In genomic region chr4:21878776-21879175, GRCm38 (mm10) we compare ENCODE assay signal across 8 mouse cellular contexts. TPM values are rescaled to one million over a fixed set of nuclear protein-coding genes. Genes with fewer than 3 reads are reported as not detected.
A peak's percentile ranks its signal among the peaks of the same experiment; 100 is the strongest.
DNase-seq lines count a peak whose midpoint lies in the region; ATAC-seq and TF ChIP-seq lines count a peak whose summit lies in the region.

No protein-coding gene starts in this region.

- no peaks in the 10 kb centered on the region for H3K9me3 ChIP-seq in erythroblast, embryonic 14.5 days (ENCODE audit: control insufficient read depth, low read length)
- H3K9me3 ChIP-seq in forebrain, embryonic 13.5 days (replicated peaks) = no peaks in the 10 kb centered on the region
- H3K9me3 ChIP-seq in liver, embryonic 14.5 days (ENCODE audit: control insufficient read depth, low read length) = no peaks in the 10 kb centered on the region

- ATAC-seq in erythroblast, adult 5-6 weeks (replicated peaks; ENCODE audit: low FRiP score, poor library complexity, severe bottlenecking) = no peak
- no peak for ATAC-seq in forebrain, embryonic 13.5 days
- ATAC-seq in liver, embryonic 14.5 days (ENCODE audit: insufficient read depth) = no peak

- H3K36me3 ChIP-seq in erythroblast, embryonic 14.5 days (ENCODE audit: control insufficient read depth) = peaks cover 45% of the 10 kb centered on the region
- peaks cover 23% of the 10 kb centered on the region for H3K36me3 ChIP-seq in forebrain, embryonic 13.5 days (ENCODE audit: poor library complexity, severe bottlenecking)
- H3K36me3 ChIP-seq in liver, embryonic 14.5 days (replicated peaks; ENCODE audit: control insufficient read depth, insufficient read depth, low read depth) = peaks cover 16% of the 10 kb centered on the region

- no peak overlapping the region for H3K27ac ChIP-seq in forebrain, embryonic 13.5 days
- H3K27ac ChIP-seq in liver, embryonic 14.5 days = peak overlapping the region; percentile 36; the same call in 1 of the 2 replicates

- peak overlapping the region; percentile 86 for H3K4me3 ChIP-seq in erythroblast, embryonic 14.5 days (replicated peaks)
- H3K4me3 ChIP-seq in forebrain, embryonic 13.5 days = peak overlapping the region; percentile 66
- H3K4me3 ChIP-seq in liver, embryonic 14.5 days (ENCODE audit: insufficient read depth in 1 of 2, low read depth in 2 of 2, low read length in 2 of 2) = peak overlapping the region; percentile 90 to 98; a peak in 3 of 4 replicates

- 0 out of 2 replicates have a peak overlapping the region, but pooled peaks have one; percentile 8 for H3K9ac ChIP-seq in forebrain, embryonic 13.5 days
- peak overlapping the region; percentile 86 for H3K9ac ChIP-seq in liver, embryonic 14.5 days (replicated peaks)

- no peak for TF ChIP-seq EP300 in liver, embryonic 14.5 days (IDR thresholded peaks at IDR 0.05; ENCODE audit: low read depth)

- H3K27me3 ChIP-seq in erythroblast, embryonic 14.5 days (ENCODE audit: control insufficient read depth) = no peaks in the 10 kb centered on the region
- no peaks in the 10 kb centered on the region for H3K27me3 ChIP-seq in forebrain, embryonic 13.5 days
- no peaks in the 10 kb centered on the region for H3K27me3 ChIP-seq in liver, embryonic 14.5 days (ENCODE audit: control insufficient read depth, insufficient read depth, low read length)

- peak overlapping the region; percentile 60 for H3K4me2 ChIP-seq in forebrain, embryonic 13.5 days
- peak overlapping the region; percentile 86 for H3K4me2 ChIP-seq in liver, embryonic 14.5 days (ENCODE audit: low read depth)

- WGBS in forebrain, embryonic 13.5 days = 34% methylated on average over 6 of the region's 6 CpGs
- 24% methylated on average over 6 of the region's 6 CpGs for WGBS in liver, embryonic 14.5 days (ENCODE audit: insufficient replicate concordance)

- TF ChIP-seq CTCF in liver, embryonic 14.5 days (IDR thresholded peaks at IDR 0.05; ENCODE audit: low read depth) = no peak

- peaks cover 36% of the 10 kb centered on the region for H3K4me1 ChIP-seq in erythroblast, embryonic 14.5 days (ENCODE audit: control insufficient read depth)
- peaks cover 8% of the 10 kb centered on the region; the same call in 1 of the 2 replicates for H3K4me1 ChIP-seq in forebrain, embryonic 13.5 days
- peaks cover 2 to 8% of the 10 kb centered on the region in 2 experiments; a peak in 3 of 4 replicates for H3K4me1 ChIP-seq in liver, embryonic 14.5 days (replicated peaks; ENCODE audit: control insufficient read depth in 2 of 2, insufficient read depth in 2 of 2, low read length in 1 of 2)

- DNase-seq in 3T3-L1 (ENCODE audit: low read depth, low spot score) = peak; percentile 34
- DNase-seq in liver, embryonic 14.5 days (ENCODE audit: low read depth in 3 of 3, low spot score in 3 of 3) = no peak
- no peak for DNase-seq in spleen, postnatal 14 days (ENCODE audit: low spot score in 2 of 2)
- DNase-seq in adrenal gland, postnatal 25 days = no peak
- no peak for DNase-seq in layer of hippocampus, postnatal 25 days (ENCODE audit: extremely low spot score in 1 of 2, low spot score in 1 of 2)

RNA-seq across cellular contexts. Expression of gene Coq3, which starts 0.7 kb away (rescaled TPM):
- 0.10 and 0.14 TPM in 2 replicates for polyA plus RNA-seq in erythroblast, embryonic 14.5 days (2012)
- total RNA-seq in erythroblast, adult 5-6 weeks (2015; ENCODE audit: low replicate concordance) = 0.84 and 2.1 TPM in 2 replicates
- total RNA-seq in erythroblast, adult 5-6 weeks (2017; ENCODE audit: low replicate concordance) = 2.6 and 3.5 TPM in 2 replicates
- polyA plus RNA-seq in forebrain, embryonic 13.5 days (2015; fragmentation: Nextera tagmentation; extraction: Ambion mirVana) = 12.5 and 13.4 TPM in 2 replicates
- polyA plus RNA-seq in liver, embryonic 14.5 days (2012; rRNA removed) = 2.6 and 3.8 TPM in 2 replicates
- polyA plus RNA-seq in liver, embryonic 14.5 days (2014; fragmentation: Nextera tagmentation; extraction: Ambion mirVana) = 8.8 and 9.4 TPM in 2 replicates
- 17.4 and 20.0 TPM in 2 replicates for total RNA-seq in adrenal gland, postnatal 25 days (2021)
- 10 to 100 TPM; 11.9 to 12.2 TPM for total RNA-seq in layer of hippocampus, postnatal 25 days (2021)

RNA-seq across cellular contexts. Expression of gene Pnisr, which starts 31.4 kb away (rescaled TPM):
- polyA plus RNA-seq in erythroblast, embryonic 14.5 days (2012) = 3.9 and 4.5 TPM in 2 replicates
- 228 and 240 TPM in 2 replicates for total RNA-seq in erythroblast, adult 5-6 weeks (2015; ENCODE audit: low replicate concordance)
- 168 and 259 TPM in 2 replicates for total RNA-seq in erythroblast, adult 5-6 weeks (2017; ENCODE audit: low replicate concordance)
- 200 and 205 TPM in 2 replicates for polyA plus RNA-seq in forebrain, embryonic 13.5 days (2015; fragmentation: Nextera tagmentation; extraction: Ambion mirVana)
- polyA plus RNA-seq in liver, embryonic 14.5 days (2012; rRNA removed) = 44.2 and 50.6 TPM in 2 replicates
- 29.0 and 34.5 TPM in 2 replicates for polyA plus RNA-seq in liver, embryonic 14.5 days (2014; fragmentation: Nextera tagmentation; extraction: Ambion mirVana)
- total RNA-seq in adrenal gland, postnatal 25 days (2021) = 158 and 164 TPM in 2 replicates
- 100 to 1,000 TPM; 145 to 233 TPM for total RNA-seq in layer of hippocampus, postnatal 25 days (2021)

RNA-seq across cellular contexts. Expression of gene Faxc, which starts 52.4 kb away (rescaled TPM):
- polyA plus RNA-seq in erythroblast, embryonic 14.5 days (2012) = not detected in 2 replicates
- not detected in 2 replicates for total RNA-seq in erythroblast, adult 5-6 weeks (2015; ENCODE audit: low replicate concordance)
- 0.28 TPM in 1 of 2 replicates, not detected in the other for total RNA-seq in erythroblast, adult 5-6 weeks (2017; ENCODE audit: low replicate concordance)
- polyA plus RNA-seq in forebrain, embryonic 13.5 days (2015; fragmentation: Nextera tagmentation; extraction: Ambion mirVana) = 14.5 and 15.2 TPM in 2 replicates
- 0.07 and 0.09 TPM in 2 replicates for polyA plus RNA-seq in liver, embryonic 14.5 days (2012; rRNA removed)
- polyA plus RNA-seq in liver, embryonic 14.5 days (2014; fragmentation: Nextera tagmentation; extraction: Ambion mirVana) = 0.11 TPM in 1 of 2 replicates, not detected in the other
- total RNA-seq in adrenal gland, postnatal 25 days (2021) = 4.8 and 5.4 TPM in 2 replicates
- total RNA-seq in layer of hippocampus, postnatal 25 days (2021) = 10 to 100 TPM; 50.3 to 57.0 TPM
